In genomic region chr7:19817382-19818105, GRCm38 (mm10) we compare ENCODE assay signal across 8 mouse cellular contexts. TPM values are rescaled to one million over a fixed set of nuclear protein-coding genes. Genes with fewer than 3 reads are reported as not detected.
DNase-seq lines count a peak whose midpoint lies in the region; ATAC-seq and TF ChIP-seq lines count a peak whose summit lies in the region.

No protein-coding gene starts in this region.

- H3K4me2 ChIP-seq in kidney, embryonic 15.5 days, result peak overlapping the region; percentile 70

- no peaks in the 10 kb centered on the region for H3K79me2 ChIP-seq in heart, adult 2 months (replicated peaks; ENCODE audit: control insufficient read depth, insufficient read depth, low read length)

- no peaks in the 10 kb centered on the region for H3K27me3 ChIP-seq in heart, adult 2 months (ENCODE audit: control insufficient read depth, insufficient read depth, low read length)
- H3K27me3 ChIP-seq in kidney, embryonic 15.5 days, result peaks cover 28% of the 10 kb centered on the region

- TF ChIP-seq POLR2A in heart, adult 2 months (IDR thresholded peaks at IDR 0.05; ENCODE audit: insufficient read depth, low read depth, low read length), result 0 out of 2 replicates have a peak, but pooled peaks have one; percentile 20

- H3K4me3 ChIP-seq in heart, adult 2 months, result peak overlapping the region; percentile 7; the same call in 1 of the 2 replicates
- peak overlapping the region; percentile 44 for H3K4me3 ChIP-seq in kidney, embryonic 15.5 days (replicated peaks)

- TF ChIP-seq CTCF in heart, adult 2 months (IDR thresholded peaks at IDR 0.05), result no peak

- H3K4me1 ChIP-seq in heart, adult 2 months (ENCODE audit: control insufficient read depth, insufficient read depth, low read length), result peaks cover 10% of the 10 kb centered on the region
- peaks cover 40% of the 10 kb centered on the region for H3K4me1 ChIP-seq in kidney, embryonic 15.5 days

- H3K27ac ChIP-seq in heart, adult 2 months, result peak overlapping the region; percentile 86
- H3K27ac ChIP-seq in kidney, embryonic 15.5 days, result peak overlapping the region; percentile 67

- intact Hi-C loops in heart, adult 2 months (cut with DNase I), result no loop called here

- DNase-seq in adrenal gland, adult 2 months, result peak; percentile 63
- no peak for DNase-seq in adrenal gland, postnatal 25 days
- DNase-seq in embryo, embryonic 10.5 days (ENCODE audit: low spot score), result peak; percentile 65
- DNase-seq in heart, adult 2 months, result peak; percentile 71 to 87
- peak; percentile 93 for DNase-seq in lung, postnatal 25 days (ENCODE audit: low spot score)
- DNase-seq in retina, embryonic 14.5 days (ENCODE audit: low spot score), result peak; percentile 71
- DNase-seq in urinary bladder, postnatal 36 days (ENCODE audit: low spot score in 2 of 2), result peak; percentile 66 to 67

- peak; percentile 61 for ATAC-seq in kidney, embryonic 15.5 days (replicated peaks; ENCODE audit: low FRiP score)

- H3K36me3 ChIP-seq in heart, adult 2 months (ENCODE audit: control insufficient read depth, insufficient read depth, low read length), result no peaks in the 10 kb centered on the region
- no peaks in the 10 kb centered on the region for H3K36me3 ChIP-seq in kidney, embryonic 15.5 days

- H3K9me3 ChIP-seq in kidney, embryonic 15.5 days (replicated peaks), result no peaks in the 10 kb centered on the region

- no peak for TF ChIP-seq EP300 in heart, adult 2 months (IDR thresholded peaks at IDR 0.05; ENCODE audit: insufficient read depth, low read depth, low read length)

- peak overlapping the region; percentile 49 for H3K9ac ChIP-seq in heart, adult 2 months (ENCODE audit: low read depth, low read length)
- peak overlapping the region; percentile 31; the same call in 1 of the 2 replicates for H3K9ac ChIP-seq in kidney, embryonic 15.5 days

- WGBS in heart, adult 2 months, result 25% methylated on average over 15 of the region's 15 CpGs
- 6% methylated on average over 15 of the region's 15 CpGs for WGBS in kidney, embryonic 15.5 days

RNA-seq across cellular contexts. Expression of gene Bcl3, which starts 5.0 kb away (rescaled TPM):
- 10 to 100 TPM; 26.7 to 34.1 TPM for total RNA-seq in adrenal gland, adult 2 months (2021)
- 155 and 161 TPM in 2 replicates for polyA plus RNA-seq in adrenal gland, adult 2 months (2012; rRNA removed)
- total RNA-seq in adrenal gland, postnatal 25 days (2021), result 26.5 and 34.5 TPM in 2 replicates
- total RNA-seq in heart, adult 2 months (2021), result 1 to 10 TPM; 3.5 to 6.1 TPM
- polyA plus RNA-seq in heart, adult 2 months (2012; rRNA removed), result 11.9 and 14.0 TPM in 2 replicates
- polyA plus RNA-seq in kidney, embryonic 15.5 days (2015; fragmentation: Nextera tagmentation; extraction: Ambion mirVana), result 3.9 and 4.9 TPM in 2 replicates

RNA-seq across cellular contexts. Expression of gene Cblc, which starts 20.9 kb away (rescaled TPM):
- total RNA-seq in adrenal gland, adult 2 months (2021), result not detected
- polyA plus RNA-seq in adrenal gland, adult 2 months (2012; rRNA removed), result 0.60 TPM in 1 of 2 replicates, not detected in the other
- 0.55 TPM in 1 of 2 replicates, not detected in the other for total RNA-seq in adrenal gland, postnatal 25 days (2021)
- total RNA-seq in heart, adult 2 months (2021), result under 1 TPM; 0.63 to 0.77 TPM
- 0.41 and 1.2 TPM in 2 replicates for polyA plus RNA-seq in heart, adult 2 months (2012; rRNA removed)
- polyA plus RNA-seq in kidney, embryonic 15.5 days (2015; fragmentation: Nextera tagmentation; extraction: Ambion mirVana), result 8.3 and 9.1 TPM in 2 replicates

RNA-seq across cellular contexts. Expression of gene Gm19345, which starts 34.3 kb away (rescaled TPM):
- total RNA-seq in adrenal gland, adult 2 months (2021), result under 1 TPM in 1 of 2 experiments, not detected in 1; 0.86 TPM
- 0.71 and 1.3 TPM in 2 replicates for polyA plus RNA-seq in adrenal gland, adult 2 months (2012; rRNA removed)
- total RNA-seq in adrenal gland, postnatal 25 days (2021), result 0.55 and 1.6 TPM in 2 replicates
- not detected for total RNA-seq in heart, adult 2 months (2021)
- polyA plus RNA-seq in heart, adult 2 months (2012; rRNA removed), result not detected in 2 replicates
- polyA plus RNA-seq in kidney, embryonic 15.5 days (2015; fragmentation: Nextera tagmentation; extraction: Ambion mirVana), result 0.16 TPM in 1 of 2 replicates, not detected in the other

RNA-seq across cellular contexts. Expression of gene Ceacam16, which starts 43.6 kb away (rescaled TPM):
- total RNA-seq in adrenal gland, adult 2 months (2021), result not detected
- 0.52 and 0.55 TPM in 2 replicates for polyA plus RNA-seq in adrenal gland, adult 2 months (2012; rRNA removed)
- total RNA-seq in adrenal gland, postnatal 25 days (2021), result not detected in 2 replicates
- total RNA-seq in heart, adult 2 months (2021), result under 1 TPM in 1 of 2 experiments, not detected in 1; 0.14 TPM
- polyA plus RNA-seq in heart, adult 2 months (2012; rRNA removed), result 0.35 and 0.66 TPM in 2 replicates
- not detected in 2 replicates for polyA plus RNA-seq in kidney, embryonic 15.5 days (2015; fragmentation: Nextera tagmentation; extraction: Ambion mirVana)

RNA-seq across cellular contexts. Expression of gene Bcam, which starts 46.7 kb away (rescaled TPM):
- 10 to 100 TPM; 35.9 to 61.1 TPM for total RNA-seq in adrenal gland, adult 2 months (2021)
- polyA plus RNA-seq in adrenal gland, adult 2 months (2012; rRNA removed), result 103 and 108 TPM in 2 replicates
- 37.2 TPM in 2 replicates for total RNA-seq in adrenal gland, postnatal 25 days (2021)
- 100 to 1,000 TPM; 190 to 214 TPM for total RNA-seq in heart, adult 2 months (2021)
- 240 and 262 TPM in 2 replicates for polyA plus RNA-seq in heart, adult 2 months (2012; rRNA removed)
- polyA plus RNA-seq in kidney, embryonic 15.5 days (2015; fragmentation: Nextera tagmentation; extraction: Ambion mirVana), result 244 and 257 TPM in 2 replicates
